Mouse (Mus musculus): ENCODE measurements around the gene Spata4. TPM values are rescaled to one million over a fixed set of nuclear protein-coding genes. Genes with fewer than 3 reads are reported as not detected.
"Not testable (repeated sequence)": the region's sequence is repeated elsewhere in the genome, so short reads cannot be mapped to it uniquely, and the experiment has no call there.

The Spata4 gene
- total RNA-seq (2015) (not detected in 2 replicates), total RNA-seq (2017) (not detected in 2 replicates)

GRCm38 (mm10) chr8:54600671-54601251 is at the start of gene Spata4:
TSS of gene Spata4 (plus strand) at chr8:54600781.
- ATAC-seq (replicated peaks; ENCODE audit: poor library complexity), result peak; percentile 60

GRCm38 (mm10) chr8:54554921-54555320 is 45.7 kb upstream of the Spata4 start:
- no peak for ATAC-seq (replicated peaks; ENCODE audit: poor library complexity)

GRCm38 (mm10) chr8:54562137-54562536 is 38.4 kb upstream of the Spata4 start:
- peak; percentile 71 for ATAC-seq (replicated peaks; ENCODE audit: poor library complexity)

- no peak for ATAC-seq (replicated peaks; ENCODE audit: poor library complexity)
These were observed 35.4 kb upstream of the Spata4 start for GRCm38 (mm10) chr8:54565181-54565580.

- peak; percentile 76 for ATAC-seq (replicated peaks; ENCODE audit: poor library complexity)
These were observed 34.8 kb upstream of the Spata4 start for GRCm38 (mm10) chr8:54565603-54566260.

GRCm38 (mm10) chr8:54567168-54567567 is 33.4 kb upstream of the Spata4 start:
- no peak for ATAC-seq (replicated peaks; ENCODE audit: poor library complexity)

GRCm38 (mm10) chr8:54570618-54571609 is 29.7 kb upstream of the Spata4 start:
- ATAC-seq (replicated peaks; ENCODE audit: poor library complexity), result no peak

- no peak for ATAC-seq (replicated peaks; ENCODE audit: poor library complexity)
These were observed 19.1 kb upstream of the Spata4 start for GRCm38 (mm10) chr8:54581436-54581835.

- peak; percentile 44 for ATAC-seq (replicated peaks; ENCODE audit: poor library complexity)
These were observed 17.7 kb upstream of the Spata4 start for GRCm38 (mm10) chr8:54582886-54583285.

GRCm38 (mm10) chr8:54594634-54595033 is 5.9 kb upstream of the Spata4 start:
- ATAC-seq (replicated peaks; ENCODE audit: poor library complexity), result no peak

GRCm38 (mm10) chr8:54596051-54596450 is 4.5 kb upstream of the Spata4 start:
- ATAC-seq (replicated peaks; ENCODE audit: poor library complexity), result no peak

GRCm38 (mm10) chr8:54596940-54597339 is 3.6 kb upstream of the Spata4 start:
- ATAC-seq (replicated peaks; ENCODE audit: poor library complexity), result no peak

GRCm38 (mm10) chr8:54597386-54597785 is 3.2 kb upstream of the Spata4 start:
- no peak for ATAC-seq (replicated peaks; ENCODE audit: poor library complexity)

- ATAC-seq (replicated peaks; ENCODE audit: poor library complexity), result peak; percentile 73
These were observed 2.9 kb downstream of the Spata4 start for GRCm38 (mm10) chr8:54603440-54603839.

GRCm38 (mm10) chr8:54609336-54609735 is 8.8 kb downstream of the Spata4 start:
- no peak for ATAC-seq (replicated peaks; ENCODE audit: poor library complexity)

- ATAC-seq (replicated peaks; ENCODE audit: poor library complexity), result no peak
These were observed 9.7 kb downstream of the Spata4 start for GRCm38 (mm10) chr8:54610238-54610637.

GRCm38 (mm10) chr8:54616710-54617109 is 16.1 kb downstream of the Spata4 start:
- not testable (repeated sequence) for ATAC-seq (replicated peaks; ENCODE audit: poor library complexity)

- no peak for ATAC-seq (replicated peaks; ENCODE audit: poor library complexity)
These were observed 38.1 kb downstream of the Spata4 start for GRCm38 (mm10) chr8:54638634-54639033.

Measured in megakaryocyte progenitor cell, adult 5-6 weeks (primary cell).